Mouse (Mus musculus) midbrain, embryonic 10.5 days (tissue): ENCODE data around the gene Gm20509. TPM values are rescaled to one million over a fixed set of nuclear protein-coding genes. Genes with fewer than 3 reads are reported as not detected.
"Not testable (repeated sequence)": the region's sequence is repeated elsewhere in the genome, so short reads cannot be mapped to it uniquely, and the experiment has no call there.

Source experiments
- DNase-seq: peaks from one replicate; pipeline ENCODE4 v3.0.0-alpha.2; 2017; ENCODE audit warnings: low spot score
- H3K27ac ChIP-seq: fragments of 300-500 bp; sonication (generic); replicated peaks from 2 replicates; pipeline ENCODE4 v1.5.1; 2016; ENCODE audit warnings: mild to moderate bottlenecking
- H3K27me3 ChIP-seq: fragments of 300-500 bp; sonication (generic); 2 replicates; pipeline ENCODE4 v1.6.1; 2016; ENCODE audit warnings: low read depth, mild to moderate bottlenecking; ENCODE audit not compliant: poor library complexity, severe bottlenecking
- H3K36me3 ChIP-seq: fragments of 300-500 bp; sonication (generic); 2 replicates; pipeline ENCODE4 v1.6.1; 2016; ENCODE audit warnings: mild to moderate bottlenecking, moderate library complexity
- H3K4me1 ChIP-seq: fragments of 300-500 bp; sonication (generic); 2 replicates; pipeline ENCODE4 v1.6.1; 2016
- H3K4me3 ChIP-seq: fragments of 300-500 bp; sonication (generic); 2 replicates; pipeline ENCODE4 v1.5.1; 2016; ENCODE audit warnings: mild to moderate bottlenecking, moderate library complexity
- H3K9me3 ChIP-seq: fragments of 300-500 bp; sonication (generic); replicated peaks from 2 replicates; pipeline ENCODE4 v1.6.1; 2016; ENCODE audit warnings: mild to moderate bottlenecking
- WGBS: fragments of 180-500 bp; shearing (Covaris S2); methylation state at CpG from one replicate; pipeline ENCODE4 v1.1.7; 2016; 5-methylcytosine and 5-hydroxymethylcytosine counted together
- polyA plus RNA-seq: library from polyadenylated mRNA; unstranded; fragments of >200 nt; fragmentation: Nextera tagmentation; extraction: Ambion mirVana; gene quantifications from 2 replicates; pipeline ENCODE4 v1.2.1, GENCODE M21; 2016

Gm20509 gene
- polyA plus RNA-seq, result not detected in 2 replicates

DNA sequence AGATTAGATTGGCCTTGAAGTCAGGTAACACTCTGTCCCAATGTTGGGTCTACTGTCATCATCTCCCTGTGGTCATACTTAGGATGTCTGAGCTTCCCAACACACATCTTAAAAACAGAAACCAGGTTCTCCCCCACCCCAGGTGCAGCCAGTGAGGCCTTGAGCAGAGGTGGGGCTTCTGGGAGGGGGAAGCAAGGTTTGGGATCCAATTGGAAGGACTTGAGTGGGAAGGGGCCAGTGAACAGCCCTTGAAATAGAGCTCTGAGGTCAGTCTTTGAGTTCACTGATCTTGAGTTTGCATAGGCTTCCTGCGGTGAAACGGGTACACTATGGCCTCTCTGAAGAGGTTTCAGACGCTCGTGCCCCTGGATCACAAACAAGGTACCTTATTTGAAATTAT, at the start of gene Gm20509:
TSS of gene Gm20509 (plus strand) at position 290 of the 400 bp plus-strand sequence.
- Histone ChIP-seq H3K27ac (peak within 1 kb of the TSS; percentile 79), H3K4me3 (peak within 1 kb of the TSS; percentile 63), H3K27me3 (peaks cover 54% of the 10 kb centered on the region), H3K4me1 (peaks cover 10% of the 10 kb centered on the region), H3K9me3 (no peaks in the 10 kb centered on the region), H3K36me3 (no peaks in the 10 kb centered on the region)
- DNase-seq, result no peak
- 90% methylated on average over 4 of the region's 4 CpGs for WGBS

DNA sequence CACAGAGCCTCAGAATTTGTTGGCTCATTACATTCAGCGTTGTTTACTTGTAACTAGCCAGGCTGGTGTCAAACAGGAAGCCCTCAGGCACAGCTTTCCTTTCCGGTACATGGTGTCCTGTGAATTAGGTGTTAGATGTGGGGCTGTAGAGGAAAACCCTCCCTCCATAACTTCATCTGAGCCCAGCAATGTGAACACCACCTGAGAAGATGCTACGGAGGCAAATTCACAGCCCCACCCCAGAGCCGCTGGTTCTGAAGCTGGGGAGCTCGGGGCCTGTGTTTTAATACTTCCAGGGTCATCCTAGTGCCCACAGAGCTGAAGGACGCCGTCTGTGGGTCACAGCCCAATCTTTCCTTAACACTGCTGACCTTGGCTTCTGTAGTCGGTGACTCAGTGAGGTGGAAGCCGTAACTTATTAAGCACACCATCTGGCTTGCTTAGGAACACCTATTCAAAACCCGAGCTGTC, 46.8 kb upstream of the Gm20509 start:
- Histone ChIP-seq H3K36me3 (no peaks in the 10 kb centered on the region), H3K27ac (no peak overlapping the region), H3K4me1 (peaks cover 11% of the 10 kb centered on the region; the same call in 1 of the 2 replicates), H3K9me3 (no peaks in the 10 kb centered on the region), H3K27me3 (no peaks in the 10 kb centered on the region), H3K4me3 (no peak overlapping the region)
- 71% methylated on average over 10 of the region's 10 CpGs for WGBS
- no peak for DNase-seq

DNA sequence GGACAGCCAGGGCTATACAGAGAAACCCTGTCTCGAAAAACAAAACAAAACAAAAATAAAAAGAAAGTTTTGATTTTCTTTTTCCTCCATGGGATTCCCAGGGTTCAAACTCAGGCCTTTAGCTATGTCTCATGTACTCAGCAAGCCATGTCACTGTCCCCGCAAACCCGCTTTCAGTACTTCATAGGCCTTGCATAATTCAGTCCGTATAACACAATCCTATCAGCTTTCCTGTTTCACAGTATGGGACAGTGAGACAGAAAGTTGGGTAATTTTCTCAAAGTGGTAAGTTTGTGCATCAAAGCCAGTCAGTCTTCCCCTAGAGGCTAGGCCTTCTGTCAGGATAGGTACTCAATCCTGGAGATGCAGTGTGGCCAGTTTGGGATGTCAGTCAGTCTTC, 43.0 kb upstream of the Gm20509 start:
- Histone ChIP-seq H3K4me3 (no peak overlapping the region), H3K27me3 (no peaks in the 10 kb centered on the region), H3K27ac (no peak overlapping the region), H3K36me3 (no peaks in the 10 kb centered on the region), H3K4me1 (peaks cover 13% of the 10 kb centered on the region; the same call in 1 of the 2 replicates), H3K9me3 (no peaks in the 10 kb centered on the region)
- 93% methylated on average over 4 of the region's 4 CpGs for WGBS
- no peak for DNase-seq

DNA sequence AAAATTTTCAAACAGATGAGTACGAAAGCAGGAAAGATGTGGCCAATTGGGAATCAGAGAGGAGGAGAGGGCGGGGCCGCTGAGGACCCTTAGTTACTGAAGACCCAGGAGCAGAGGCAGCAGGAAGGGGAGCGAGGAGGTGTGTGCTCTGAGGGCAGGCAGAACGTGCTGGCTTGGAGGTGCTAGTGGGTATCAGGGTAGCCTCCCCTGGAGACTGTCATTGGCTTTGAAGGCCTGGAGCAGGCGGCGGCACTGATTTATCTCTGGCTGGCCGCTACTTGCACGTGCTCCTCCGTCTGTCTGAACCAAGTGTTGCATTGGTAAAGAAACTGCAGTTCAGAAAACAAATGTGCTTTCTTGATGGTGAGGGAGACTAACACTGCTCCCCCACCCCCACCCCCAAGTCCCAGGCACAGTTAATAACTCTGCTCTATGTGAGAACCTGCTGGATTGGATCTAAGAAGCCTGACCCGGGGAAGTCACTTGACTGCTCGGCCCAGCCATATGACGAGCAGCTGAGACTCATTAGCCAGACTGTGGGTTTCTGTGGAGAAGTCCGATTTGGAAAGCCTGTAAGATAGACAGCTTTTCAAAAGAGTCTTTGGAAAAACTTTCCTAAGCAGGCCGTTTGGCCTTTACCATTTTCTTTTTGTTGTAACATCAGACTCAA, 38.5 kb upstream of the Gm20509 start:
- Histone ChIP-seq H3K9me3 (no peaks in the 10 kb centered on the region), H3K27me3 (no peaks in the 10 kb centered on the region), H3K36me3 (no peaks in the 10 kb centered on the region), H3K27ac (no peak overlapping the region), H3K4me3 (no peak overlapping the region), H3K4me1 (peaks cover 24% of the 10 kb centered on the region)
- DNase-seq, result no peak
- WGBS, result 41% methylated on average over 15 of the region's 15 CpGs

DNA sequence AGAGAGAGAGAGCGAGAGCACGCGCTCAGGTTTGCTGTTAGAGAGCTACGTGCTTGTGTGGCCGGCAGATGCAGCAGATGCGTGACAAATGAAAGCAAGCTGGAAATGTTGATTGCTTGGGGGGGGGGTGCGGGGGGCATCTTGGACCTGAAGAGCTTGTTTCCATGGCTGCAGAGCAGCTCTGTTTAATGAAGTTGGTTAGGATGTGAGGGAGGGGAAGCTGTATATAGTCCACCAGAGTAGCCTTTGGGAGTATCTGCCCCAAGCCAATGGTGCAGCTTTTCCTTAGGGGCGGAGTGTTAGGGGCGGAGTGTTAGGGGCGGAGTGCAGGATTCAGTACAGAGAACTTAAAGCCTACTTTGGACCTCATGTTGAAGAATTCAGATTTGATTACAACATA, 35.2 kb upstream of the Gm20509 start:
- H3K9me3 ChIP-seq, result no peaks in the 10 kb centered on the region
- H3K36me3 ChIP-seq, result no peaks in the 10 kb centered on the region
- DNase-seq, result no peak
- 0 out of 2 replicates have a peak overlapping the region, but pooled peaks have one; percentile 2 for H3K27ac ChIP-seq
- no peaks in the 10 kb centered on the region for H3K27me3 ChIP-seq
- H3K4me1 ChIP-seq, result peaks cover 24% of the 10 kb centered on the region
- 38% methylated on average over 10 of the region's 10 CpGs for WGBS
- H3K4me3 ChIP-seq, result peak overlapping the region; percentile 11; the same call in 1 of the 2 replicates

DNA sequence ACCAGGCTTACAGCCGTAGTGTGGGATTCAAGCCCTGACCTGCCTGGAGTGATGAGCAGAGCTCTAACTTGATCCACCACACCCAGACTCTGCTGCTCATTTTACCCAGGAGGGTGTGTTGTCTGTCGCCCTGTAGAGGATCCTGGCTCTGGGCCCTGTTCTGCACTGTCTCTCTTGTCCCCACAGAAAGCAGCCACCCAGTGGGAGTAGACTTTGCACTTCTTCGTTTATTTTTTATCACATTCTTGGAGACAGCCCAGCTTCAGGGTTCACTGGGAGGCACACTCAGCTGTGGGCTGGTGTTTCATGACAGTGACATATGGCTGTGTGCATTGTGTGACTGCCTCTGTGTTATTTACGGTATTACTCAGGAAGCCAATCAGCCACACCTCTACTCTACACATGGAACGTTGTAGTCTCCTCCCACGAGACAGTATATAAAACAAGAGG, 34.0 kb upstream of the Gm20509 start:
- Histone ChIP-seq H3K27ac (no peak overlapping the region), H3K27me3 (no peaks in the 10 kb centered on the region), H3K4me1 (peaks cover 24% of the 10 kb centered on the region), H3K9me3 (no peaks in the 10 kb centered on the region), H3K4me3 (no peak overlapping the region), H3K36me3 (no peaks in the 10 kb centered on the region)
- WGBS, result 75% methylated on average over 6 of the region's 6 CpGs
- no peak for DNase-seq

DNA sequence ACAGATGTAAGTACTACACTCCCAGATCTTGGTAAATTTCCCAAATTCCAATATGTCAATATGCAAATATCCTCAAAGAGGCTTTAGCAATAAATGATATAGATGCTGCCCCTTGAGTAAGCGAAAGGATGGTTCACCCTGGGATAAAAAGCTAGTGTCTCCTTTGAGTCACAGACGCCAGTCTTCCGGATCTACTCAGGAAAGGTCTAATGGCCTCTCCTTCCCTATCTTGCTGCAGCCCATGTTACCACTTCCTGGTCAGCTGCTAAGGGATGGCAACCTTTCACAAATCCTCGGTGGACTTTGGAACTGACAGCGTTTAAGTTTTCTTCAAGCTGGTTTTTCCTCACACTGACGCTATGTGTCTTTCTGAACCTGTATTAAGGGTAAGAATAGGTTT, 33.6 kb upstream of the Gm20509 start:
- H3K4me3 ChIP-seq, result no peak overlapping the region
- WGBS, result 92% methylated on average over 6 of the region's 6 CpGs
- H3K36me3 ChIP-seq, result no peaks in the 10 kb centered on the region
- H3K9me3 ChIP-seq, result no peaks in the 10 kb centered on the region
- no peak overlapping the region for H3K27ac ChIP-seq
- no peaks in the 10 kb centered on the region for H3K27me3 ChIP-seq
- H3K4me1 ChIP-seq, result peaks cover 20% of the 10 kb centered on the region
- DNase-seq, result no peak

DNA sequence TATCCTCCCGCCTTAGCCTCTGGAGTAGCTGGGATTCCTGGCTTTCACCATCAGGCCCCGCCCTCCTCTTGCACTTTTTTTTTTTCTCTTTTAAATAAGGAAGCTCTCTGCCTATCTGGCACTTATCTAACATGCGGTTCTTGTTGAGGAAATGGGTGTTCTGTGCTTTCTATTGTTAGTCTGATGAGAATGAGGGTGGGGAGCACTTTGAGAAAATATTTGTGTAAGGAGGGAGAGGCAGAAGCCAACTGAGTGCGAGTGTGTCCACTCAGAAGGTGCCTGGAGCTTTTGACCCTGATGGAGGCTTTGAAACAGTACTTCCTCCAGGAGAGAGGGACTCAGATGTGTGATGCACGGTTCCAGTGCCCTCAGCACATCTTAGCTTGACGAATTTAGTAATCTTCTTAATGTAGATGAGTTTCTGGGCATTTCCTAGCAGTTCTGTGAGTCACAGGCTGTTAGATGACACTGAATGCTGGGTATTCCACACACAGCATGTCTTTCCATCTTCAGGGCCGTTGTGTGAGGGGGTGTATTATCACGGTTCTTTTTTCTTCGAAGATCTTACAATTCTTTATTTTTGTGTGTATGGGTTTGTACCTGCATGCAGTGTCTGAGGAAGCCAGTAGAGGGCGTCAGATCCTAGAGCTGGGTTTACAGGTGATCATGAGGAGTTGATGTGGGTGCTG, 31.2 kb upstream of the Gm20509 start:
- Histone ChIP-seq H3K4me3 (no peak overlapping the region), H3K27ac (no peak overlapping the region), H3K27me3 (no peaks in the 10 kb centered on the region), H3K4me1 (peaks cover 17% of the 10 kb centered on the region), H3K9me3 (no peaks in the 10 kb centered on the region), H3K36me3 (no peaks in the 10 kb centered on the region)
- no peak for DNase-seq
- 75% methylated on average over 10 of the region's 10 CpGs for WGBS

DNA sequence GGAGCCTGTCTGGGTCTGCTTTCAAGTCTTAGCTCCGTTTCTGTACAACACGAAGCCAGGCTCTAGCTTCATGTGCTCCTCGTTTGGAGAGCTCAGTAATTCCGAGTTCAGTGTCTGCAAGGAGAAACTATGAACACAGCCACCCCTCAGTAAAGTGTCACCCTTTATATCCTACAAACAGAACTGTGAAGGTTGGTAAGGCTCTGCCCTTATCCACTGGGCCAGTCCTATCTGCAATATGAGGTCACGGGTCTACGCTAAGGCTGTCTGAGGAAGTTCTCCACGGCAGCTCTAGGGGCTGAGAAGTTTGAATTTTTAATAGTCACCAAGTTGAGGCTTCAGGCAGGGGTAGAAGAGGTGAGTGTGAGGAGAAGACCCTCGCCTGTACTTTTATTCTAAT, 29.8 kb upstream of the Gm20509 start:
- 86% methylated on average over 8 of the region's 8 CpGs for WGBS
- Histone ChIP-seq H3K4me3 (no peak overlapping the region), H3K4me1 (peaks cover 8% of the 10 kb centered on the region), H3K9me3 (no peaks in the 10 kb centered on the region), H3K27ac (no peak overlapping the region), H3K36me3 (no peaks in the 10 kb centered on the region), H3K27me3 (no peaks in the 10 kb centered on the region)
- DNase-seq, result no peak

DNA sequence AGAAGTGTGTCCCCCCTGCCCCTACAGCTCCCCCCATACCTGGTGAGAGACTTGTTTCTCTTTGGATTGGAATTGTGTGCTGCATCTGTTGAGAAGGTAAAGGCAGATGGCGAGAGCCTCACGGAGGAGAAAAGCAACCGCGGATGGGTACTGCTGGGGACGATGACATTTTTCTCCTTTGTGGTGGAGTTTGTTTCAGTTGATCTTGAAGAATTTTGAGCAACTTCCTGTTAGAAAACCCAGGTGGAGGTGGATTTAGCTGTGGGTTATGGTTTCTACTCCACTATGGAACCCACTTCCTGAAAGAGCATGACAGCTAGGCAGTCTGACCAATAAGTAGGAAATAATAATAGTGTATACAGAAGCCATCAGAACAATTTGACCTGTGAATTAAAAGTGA, 29.1 kb upstream of the Gm20509 start:
- Histone ChIP-seq H3K4me3 (no peak overlapping the region), H3K9me3 (no peaks in the 10 kb centered on the region), H3K4me1 (peaks cover 2% of the 10 kb centered on the region), H3K27me3 (no peaks in the 10 kb centered on the region), H3K36me3 (no peaks in the 10 kb centered on the region), H3K27ac (no peak overlapping the region)
- no peak for DNase-seq
- 92% methylated on average over 5 of the region's 5 CpGs for WGBS

DNA sequence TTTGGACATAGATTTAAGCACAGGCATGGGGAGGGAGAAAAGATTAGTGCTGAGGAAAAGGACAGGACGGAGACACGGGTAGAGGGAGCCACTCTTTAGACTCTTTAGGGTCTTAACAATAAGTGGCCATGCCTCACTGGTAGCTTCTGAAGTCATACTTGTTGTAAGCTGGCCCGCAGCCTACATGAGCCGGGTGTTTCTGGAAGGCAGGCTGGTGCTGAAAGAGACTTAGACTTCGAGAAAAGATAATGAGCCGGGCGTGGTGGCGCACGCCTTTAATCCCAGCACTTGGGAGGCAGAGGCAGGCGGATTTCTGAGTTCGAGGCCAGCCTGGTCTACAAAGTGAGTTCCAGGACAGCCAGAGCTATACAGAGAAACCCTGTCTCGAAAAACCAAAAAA, 22.9 kb upstream of the Gm20509 start:
- DNase-seq, H3K36me3 ChIP-seq, H3K27ac ChIP-seq, H3K27me3 ChIP-seq, H3K9me3 ChIP-seq, H3K4me3 ChIP-seq, H3K4me1 ChIP-seq: not testable (repeated sequence)
- 84% methylated on average over 11 of the region's 12 CpGs for WGBS

DNA sequence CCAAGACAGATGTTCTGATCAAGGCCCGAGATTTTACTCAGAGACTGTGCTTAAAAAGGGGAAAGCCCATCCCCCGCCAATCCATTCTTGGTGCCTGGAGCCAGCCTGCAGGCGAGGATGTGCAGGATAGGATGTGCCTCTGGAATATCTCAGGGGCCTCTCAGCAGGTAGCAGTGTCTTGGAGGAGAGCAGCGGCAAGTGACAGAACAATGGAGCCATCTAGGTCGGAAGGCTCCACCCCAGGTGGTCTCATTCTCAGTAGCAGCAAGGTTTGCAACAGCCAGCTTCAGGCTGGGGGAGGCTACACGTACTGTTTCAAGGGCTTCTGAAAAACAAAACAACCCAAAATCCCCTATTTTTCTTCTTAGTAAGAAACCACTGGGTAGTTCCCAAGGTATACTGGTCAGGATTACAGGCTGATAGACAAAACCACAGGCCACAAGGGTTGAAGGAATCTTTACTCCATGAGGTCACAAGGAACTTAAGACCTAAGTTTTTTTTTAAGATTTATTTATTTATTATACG, 22.4 kb upstream of the Gm20509 start:
- 37% methylated on average over 7 of the region's 7 CpGs for WGBS

More for the DNA sequence above, 22.4 kb upstream of the Gm20509 start:
- Histone ChIP-seq H3K9me3 (no peaks in the 10 kb centered on the region), H3K27me3 (no peaks in the 10 kb centered on the region), H3K4me3 (no peak overlapping the region), H3K36me3 (no peaks in the 10 kb centered on the region), H3K27ac (no peak overlapping the region), H3K4me1 (no peaks in the 10 kb centered on the region)
- no peak for DNase-seq
